Mouse (Mus musculus): ENCODE results near the gene Tfip11. TPM values are rescaled to one million over a fixed set of nuclear protein-coding genes. Genes with fewer than 3 reads are reported as not detected.

Tfip11 gene
- 10 to 100 TPM; 12.0 to 13.2 TPM for total RNA-seq (2021)
- long read RNA-seq, experiment 1, transcript Tfip11-201 (14 exons, 3,560 nt): major isoform, 22 of 29 reads
- long read RNA-seq, experiment 1, partial matches to known transcripts: 6 of 29 reads
- long read RNA-seq, experiment 1, other reads (novel, unspliced or antisense): 1 of 29 reads
- long read RNA-seq, experiment 2, transcript Tfip11-201 (14 exons, 3,560 nt): major isoform, 17 of 25 reads
- long read RNA-seq, experiment 2, partial matches to known transcripts: 7 of 25 reads
- long read RNA-seq, experiment 2, other reads (novel, unspliced or antisense): 1 of 25 reads

DNA sequence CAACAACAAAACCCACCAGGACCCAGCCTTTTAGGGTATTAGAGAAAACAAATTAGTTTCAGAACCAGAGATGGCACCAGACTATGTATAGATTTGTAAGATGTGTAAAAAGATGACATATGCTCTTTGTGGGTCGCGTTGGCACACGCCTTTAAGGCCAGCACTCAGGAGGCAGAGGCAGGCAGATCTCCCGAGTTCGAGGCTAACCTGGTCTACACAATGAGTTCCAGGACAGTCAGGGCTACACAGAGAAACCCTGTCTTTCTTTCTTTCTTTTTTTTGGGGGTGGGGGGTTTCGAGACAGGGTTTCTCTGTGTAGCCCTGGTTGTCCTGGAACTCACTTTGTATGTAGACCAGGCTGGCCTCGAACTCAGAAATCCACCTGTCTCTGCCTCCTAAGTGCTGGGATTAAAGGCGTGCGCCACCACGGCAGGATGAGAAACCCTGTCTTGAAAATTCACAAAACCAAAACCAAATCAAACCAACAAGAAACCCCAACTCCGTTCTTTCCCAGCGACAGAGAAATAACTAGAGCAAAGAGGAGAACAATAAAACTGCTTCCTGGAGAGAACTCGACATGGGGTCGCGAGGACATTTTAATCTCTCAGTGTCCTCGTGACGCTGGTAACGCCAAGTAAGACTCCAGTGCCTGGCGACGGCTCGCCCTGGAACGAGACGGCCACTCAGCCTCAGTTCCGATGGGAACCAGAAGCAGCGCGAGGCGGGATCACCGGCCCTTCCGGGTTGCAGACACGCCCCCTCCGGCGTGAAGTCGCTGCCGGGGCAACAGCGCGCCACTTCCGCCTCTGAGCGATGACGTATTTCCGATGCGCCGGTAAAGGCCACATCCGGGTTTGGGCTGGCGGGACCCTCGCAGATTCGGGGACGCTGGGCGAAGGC is at the start of gene Tfip11:
Tfip11 (plus strand) TSS at position 813 of the 900 bp plus-strand sequence.
- intact Hi-C loops (cut with DNase I; ENCODE audit: low total_unique reads): no loop called here

DNA sequence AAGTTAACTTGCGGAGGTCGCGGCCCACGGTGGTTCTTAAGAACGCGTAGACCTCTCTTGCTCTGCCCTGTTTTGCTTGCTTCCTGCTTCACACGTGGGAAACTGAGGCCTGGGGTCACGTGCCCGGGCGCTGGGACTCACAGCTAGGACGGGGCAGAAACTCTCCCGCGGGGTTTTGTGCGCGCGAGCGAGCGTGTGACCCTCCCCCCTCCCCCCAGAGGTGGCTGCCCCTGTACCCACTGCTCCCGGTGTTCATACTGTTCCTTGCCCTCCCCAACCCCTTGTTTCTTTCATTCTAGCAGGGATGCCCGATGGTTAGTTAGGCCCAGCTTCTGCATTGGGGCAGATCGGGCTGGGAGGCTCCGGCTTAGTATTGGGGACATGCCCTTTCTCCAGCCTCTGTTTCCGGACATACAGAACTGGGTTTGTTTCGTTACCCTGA is 49.2 kb upstream of the Tfip11 start:
- DNase-seq: no peak
- intact Hi-C loops (cut with DNase I; ENCODE audit: low total_unique reads): no loop called here

More for the DNA sequence above, at the start of gene Tfip11:
- DNase-seq: peak; percentile 96

DNA sequence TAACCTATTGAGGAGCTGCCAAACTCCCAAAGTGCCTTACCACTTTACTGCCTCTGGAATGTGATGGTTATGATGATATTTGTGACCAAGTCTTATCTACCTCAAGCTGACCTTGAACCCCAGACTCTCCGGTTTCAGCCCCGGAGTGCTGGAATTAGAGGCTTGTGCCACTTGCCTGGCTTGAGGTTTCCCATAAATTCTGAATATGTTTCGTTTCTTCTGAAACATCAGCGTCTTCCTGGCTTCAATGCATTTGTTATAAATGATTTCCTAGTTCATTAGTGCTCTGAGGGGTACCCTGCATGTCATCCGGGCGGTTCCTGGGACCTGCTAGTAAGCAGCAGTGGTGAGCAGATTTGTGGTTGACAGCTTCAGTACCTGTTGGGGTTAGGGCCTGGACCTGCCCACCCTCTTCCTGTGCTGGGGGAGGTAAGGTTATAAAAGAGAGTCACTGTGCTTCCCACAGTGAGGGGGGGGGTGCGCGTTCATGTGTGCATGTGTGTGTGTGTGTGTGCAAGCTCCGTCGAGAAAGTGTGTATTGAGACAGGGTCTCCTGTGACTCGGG is 48.2 kb upstream of the Tfip11 start:
- no peak for DNase-seq
- intact Hi-C loops (cut with DNase I; ENCODE audit: low total_unique reads): no loop called here

DNA sequence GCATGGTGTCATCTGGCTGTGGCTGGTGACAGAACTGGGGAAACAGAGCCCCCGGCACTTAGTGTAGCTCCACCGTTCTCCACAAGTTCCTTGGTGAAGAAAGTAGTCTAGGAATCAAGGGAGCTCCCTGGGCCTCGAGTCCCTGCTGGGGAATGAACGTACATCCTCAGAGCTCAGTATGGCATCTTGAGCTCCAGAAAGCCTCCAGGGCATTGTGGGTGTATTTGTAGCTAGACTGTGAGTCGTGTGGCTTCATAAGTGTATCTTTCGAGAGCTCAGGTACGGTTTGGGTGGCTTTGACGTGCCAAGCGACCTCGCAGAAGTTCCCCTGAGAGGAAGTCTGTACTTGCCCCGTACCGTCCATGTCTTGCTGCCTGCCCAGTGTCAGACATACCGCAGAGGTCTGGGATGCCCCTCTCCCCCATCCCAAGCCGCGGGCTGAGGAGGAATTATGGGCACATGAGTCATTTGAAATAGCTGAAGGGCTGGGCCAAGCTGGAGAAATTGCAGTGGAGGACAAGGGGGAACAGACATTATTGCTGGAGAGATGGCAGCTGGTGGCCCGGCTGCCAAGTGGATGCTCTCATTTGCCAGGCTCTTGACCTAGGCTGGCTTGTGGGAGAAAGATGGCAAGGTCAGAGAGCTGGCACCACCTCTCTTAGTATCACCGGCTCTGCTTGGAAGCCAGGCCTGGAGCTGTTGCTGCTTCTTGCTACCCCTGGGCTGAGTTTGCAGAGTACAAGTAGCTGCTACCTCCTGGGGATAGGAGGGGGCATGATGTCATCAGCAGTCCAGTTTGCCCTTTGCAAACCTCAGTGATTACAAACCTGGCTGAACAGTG is 46.8 kb upstream of the Tfip11 start:
- DNase-seq: peak; percentile 57
- intact Hi-C loops (cut with DNase I; ENCODE audit: low total_unique reads): no loop called here

DNA sequence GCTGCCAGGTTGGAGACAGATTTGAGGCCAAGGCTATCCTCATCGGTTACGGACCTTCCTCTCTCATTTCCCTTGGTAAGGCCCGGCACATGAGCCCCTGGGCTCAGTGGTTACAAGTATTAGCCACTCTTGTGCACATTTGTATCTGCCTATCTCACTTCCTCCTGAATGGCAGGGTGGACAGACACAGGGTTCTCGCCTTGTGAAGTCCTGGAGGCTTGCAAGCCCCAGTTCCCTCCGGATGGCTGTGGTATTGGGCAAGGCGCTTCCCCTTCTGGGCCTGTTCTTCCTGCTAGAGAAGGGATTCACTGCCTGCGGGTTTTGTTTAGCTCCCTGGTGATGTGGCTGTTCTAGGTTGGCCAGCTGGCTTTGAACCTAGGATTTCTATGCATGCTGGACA is 46.0 kb upstream of the Tfip11 start:
- intact Hi-C loops (cut with DNase I; ENCODE audit: low total_unique reads): no loop called here
- DNase-seq: no peak

DNA sequence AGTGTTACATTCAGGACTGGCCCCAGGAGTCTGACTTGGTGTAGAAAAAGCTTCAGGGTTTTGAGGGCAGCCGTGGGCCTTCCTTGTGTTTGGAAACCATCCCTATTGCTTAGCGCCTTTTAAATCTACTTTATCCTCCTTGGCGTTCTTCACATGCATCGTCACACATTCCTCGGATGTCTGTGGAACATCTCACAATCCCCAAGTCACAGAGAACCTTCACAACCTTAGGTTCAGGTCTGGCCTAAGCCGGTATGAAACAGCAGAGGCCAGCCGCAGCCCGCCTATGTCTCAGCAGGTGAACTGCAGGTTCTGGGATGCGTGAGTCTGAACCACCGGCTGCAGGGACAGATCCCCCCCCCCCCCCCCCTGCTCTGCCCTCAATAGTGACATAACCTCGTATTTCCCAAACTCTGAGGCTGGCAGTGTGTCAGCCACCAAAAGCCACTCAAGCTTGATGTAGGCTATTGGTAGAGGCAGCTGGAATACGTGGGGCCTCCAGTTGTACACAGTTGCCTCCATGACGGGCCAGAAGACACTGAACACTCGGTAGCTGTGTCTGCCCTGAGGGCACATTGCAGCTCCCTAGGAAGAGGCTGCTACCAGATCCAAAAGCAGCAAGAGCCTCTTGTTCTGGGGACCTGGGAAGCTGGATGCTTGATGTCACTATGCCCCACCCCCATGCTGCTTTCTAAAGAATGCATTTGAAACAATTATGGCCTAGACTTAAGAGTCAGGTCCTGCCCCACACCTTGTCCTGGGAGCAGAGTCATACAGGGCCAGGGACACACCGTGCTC is 45.1 kb upstream of the Tfip11 start:
- intact Hi-C loops (cut with DNase I; ENCODE audit: low total_unique reads): no loop called here
- no peak for DNase-seq

DNA sequence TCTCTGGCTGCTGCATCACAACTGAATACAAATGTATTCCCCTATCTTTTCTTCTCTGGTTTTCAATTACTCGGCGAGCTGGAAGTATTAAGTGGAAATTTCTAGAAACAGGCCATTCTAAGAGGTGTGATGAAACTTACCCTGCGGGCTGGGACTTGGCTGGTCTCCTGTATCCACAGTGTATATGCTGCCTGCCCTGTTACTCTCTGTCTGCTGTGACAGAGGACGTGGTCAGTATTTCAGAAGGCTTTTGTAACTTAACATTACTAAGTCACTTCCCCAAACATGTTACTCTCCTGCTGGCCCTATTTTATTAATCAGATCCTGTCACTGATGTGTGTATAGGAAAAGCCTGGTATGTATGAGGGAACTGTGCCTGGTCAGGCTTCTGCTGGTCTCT is 44.5 kb upstream of the Tfip11 start:
- no peak for DNase-seq

DNA sequence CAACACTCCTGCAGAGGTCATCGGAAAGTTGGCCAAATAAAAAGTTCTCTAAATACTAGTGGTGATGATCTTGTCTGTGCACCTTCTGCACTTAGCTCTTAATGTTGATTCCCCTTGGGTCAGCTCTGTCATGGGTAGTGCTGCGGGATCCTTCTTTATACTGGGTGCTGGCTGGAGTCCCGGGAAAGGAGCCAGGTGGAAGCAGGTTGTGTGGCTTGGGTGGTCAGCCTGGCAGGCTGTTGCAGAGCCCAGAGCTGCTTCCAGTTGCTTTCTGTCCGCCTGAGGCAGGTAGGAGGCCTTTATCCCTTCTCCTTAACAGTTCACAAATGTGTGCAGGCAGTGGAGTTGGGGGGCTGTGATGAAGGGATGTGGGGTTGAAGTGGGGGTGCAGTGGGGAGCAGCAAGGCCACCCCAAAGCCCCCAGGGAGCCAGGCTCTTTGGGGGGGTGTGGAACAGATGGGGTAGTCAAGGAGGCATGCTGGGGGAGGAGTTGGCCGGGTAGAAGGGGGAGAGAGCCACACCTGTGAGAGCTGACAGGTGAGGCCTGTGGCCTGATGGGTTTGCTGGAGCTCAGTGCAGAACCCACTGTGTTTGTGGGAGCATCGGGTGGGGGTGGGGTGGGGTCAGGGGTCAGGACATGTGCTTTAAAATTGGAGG is 43.9 kb upstream of the Tfip11 start:
- intact Hi-C loops (cut with DNase I; ENCODE audit: low total_unique reads): no loop called here
- no peak for DNase-seq

More for the DNA sequence above, 44.5 kb upstream of the Tfip11 start:
- intact Hi-C loops (cut with DNase I; ENCODE audit: low total_unique reads): no loop called here

DNA sequence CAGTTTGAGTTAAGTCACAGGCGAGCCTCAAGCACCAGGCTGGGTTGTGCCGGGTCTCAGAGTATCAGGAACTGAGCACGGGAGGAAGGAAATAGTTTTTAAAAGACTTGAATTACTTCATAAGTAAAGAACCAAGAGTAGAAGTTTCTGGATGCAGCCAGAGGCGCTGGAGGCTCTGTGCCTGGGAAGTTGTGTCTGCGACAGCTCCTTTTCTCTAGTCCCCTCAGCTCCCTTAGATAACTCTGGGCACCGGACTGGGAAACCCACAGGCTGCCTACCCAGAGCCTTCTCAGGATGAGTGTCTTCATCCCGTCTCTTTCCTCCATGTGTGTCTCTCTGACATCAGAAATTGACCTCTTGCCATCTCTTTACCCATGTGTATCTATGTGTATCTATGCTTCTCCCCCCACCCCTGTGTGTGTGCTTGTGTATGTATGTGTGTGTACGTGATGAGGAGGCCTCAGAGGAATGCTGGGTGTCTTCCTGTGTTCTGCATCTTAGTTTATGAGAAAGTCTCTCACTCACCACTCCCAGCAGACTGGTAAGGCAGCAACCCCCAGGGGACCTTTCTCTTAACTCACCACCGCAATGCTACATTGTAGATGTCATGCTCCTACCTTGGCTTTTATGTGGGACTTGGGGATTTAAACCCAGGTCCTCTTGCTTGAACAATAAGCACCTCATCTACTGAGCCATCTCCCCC is 43.2 kb upstream of the Tfip11 start:
- intact Hi-C loops (cut with DNase I; ENCODE audit: low total_unique reads): no loop called here
- DNase-seq: no peak

DNA sequence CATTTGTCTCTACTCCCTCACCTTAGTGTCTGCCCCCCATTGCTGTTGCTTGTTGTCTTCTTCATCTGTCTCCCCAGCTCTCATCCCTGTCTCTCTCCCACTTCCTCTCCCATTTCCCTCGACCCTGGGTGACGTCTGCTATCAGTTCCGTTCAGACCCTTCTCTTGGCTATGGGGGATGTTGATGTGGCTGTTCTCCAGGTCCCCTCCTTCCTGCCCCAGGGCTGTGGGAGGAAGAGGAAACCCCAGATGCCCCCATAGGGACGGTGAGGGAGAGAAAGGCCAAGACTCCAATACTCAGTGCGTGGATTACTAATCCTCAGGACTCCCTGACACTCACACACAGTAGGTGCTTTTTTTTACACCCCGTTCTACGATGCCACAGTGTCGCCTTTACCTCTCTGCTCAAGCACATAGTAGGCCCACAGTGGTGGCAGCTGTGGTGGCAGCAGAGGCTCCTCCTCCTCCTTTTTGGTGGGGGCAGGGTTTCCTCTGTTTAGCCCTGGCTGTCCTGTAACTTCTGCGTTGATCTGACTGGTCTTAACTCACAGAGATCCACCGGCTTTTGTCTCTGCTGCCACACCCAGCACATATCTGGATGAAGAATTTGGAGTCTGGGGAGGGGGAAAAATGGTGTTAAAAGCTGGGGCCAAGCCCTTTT is 42.5 kb upstream of the Tfip11 start:
- intact Hi-C loops (cut with DNase I; ENCODE audit: low total_unique reads): no loop called here
- DNase-seq: no peak

DNA sequence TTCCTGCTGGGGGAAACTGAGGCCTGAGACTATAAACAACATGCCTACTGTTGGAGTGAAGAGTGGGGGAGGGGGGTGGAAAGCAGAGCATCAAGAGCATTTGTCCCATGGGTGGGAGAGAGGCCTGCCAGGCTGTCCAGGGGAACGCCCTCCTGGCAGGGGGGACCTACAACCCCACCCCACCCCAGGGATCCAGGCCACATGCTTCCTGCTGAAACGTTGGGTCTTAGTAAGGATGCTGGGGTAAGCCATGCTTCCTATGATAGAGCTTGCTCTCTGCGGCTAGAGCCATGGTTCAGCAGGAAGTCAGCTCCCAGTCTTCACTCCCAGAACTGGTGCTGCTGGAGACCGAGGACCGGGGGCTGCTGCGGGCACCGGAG is 42.0 kb upstream of the Tfip11 start:
- no peak for DNase-seq
- intact Hi-C loops (cut with DNase I; ENCODE audit: low total_unique reads): no loop called here

DNA sequence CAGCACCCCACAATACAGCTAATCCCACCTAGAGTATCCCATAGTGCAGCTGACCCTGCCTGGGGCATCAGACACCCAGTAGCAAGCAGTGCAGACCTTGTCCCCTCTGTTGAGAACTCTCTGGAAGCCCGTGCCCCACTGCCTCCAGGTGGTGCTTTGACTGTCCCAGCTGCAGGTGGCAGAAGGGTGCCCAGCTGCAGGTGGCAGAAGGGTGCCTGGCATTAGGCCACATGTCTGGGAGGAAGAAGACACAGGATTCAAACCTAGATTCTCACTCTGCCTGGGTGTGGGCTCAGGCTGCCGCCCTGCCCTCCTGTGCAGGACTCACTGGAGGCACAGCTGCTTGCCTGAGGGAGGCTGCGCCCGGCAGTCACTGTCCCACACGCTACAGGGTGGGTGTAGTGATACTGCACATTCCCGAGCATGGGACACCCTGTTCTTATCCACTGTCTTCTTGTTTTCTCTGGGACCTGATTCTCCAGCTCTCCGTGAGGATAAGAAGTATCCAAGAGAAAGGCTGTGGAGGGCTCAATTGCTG is 40.5 kb upstream of the Tfip11 start:
- DNase-seq: no peak
- intact Hi-C loops (cut with DNase I; ENCODE audit: low total_unique reads): no loop called here

DNA sequence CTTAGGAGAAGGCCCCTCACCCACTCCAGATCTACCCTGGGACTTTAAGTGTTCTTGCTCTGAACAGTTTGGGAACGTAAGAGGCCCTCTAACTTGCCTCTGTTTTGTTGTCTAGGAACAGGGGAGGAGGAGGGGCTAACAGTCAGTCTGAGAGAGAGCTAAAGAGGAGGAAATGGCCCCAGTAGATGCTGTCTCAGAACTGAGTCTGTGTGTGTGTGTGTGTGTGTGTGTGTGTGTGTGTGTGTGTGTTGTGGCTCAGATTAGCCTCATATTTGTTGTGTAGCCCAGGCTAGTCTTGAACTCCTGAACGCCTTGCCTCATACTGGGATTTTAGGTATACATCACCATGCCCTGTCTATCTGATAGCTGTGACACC is 39.6 kb upstream of the Tfip11 start:
- intact Hi-C loops (cut with DNase I; ENCODE audit: low total_unique reads): no loop called here
- DNase-seq: no peak

DNA sequence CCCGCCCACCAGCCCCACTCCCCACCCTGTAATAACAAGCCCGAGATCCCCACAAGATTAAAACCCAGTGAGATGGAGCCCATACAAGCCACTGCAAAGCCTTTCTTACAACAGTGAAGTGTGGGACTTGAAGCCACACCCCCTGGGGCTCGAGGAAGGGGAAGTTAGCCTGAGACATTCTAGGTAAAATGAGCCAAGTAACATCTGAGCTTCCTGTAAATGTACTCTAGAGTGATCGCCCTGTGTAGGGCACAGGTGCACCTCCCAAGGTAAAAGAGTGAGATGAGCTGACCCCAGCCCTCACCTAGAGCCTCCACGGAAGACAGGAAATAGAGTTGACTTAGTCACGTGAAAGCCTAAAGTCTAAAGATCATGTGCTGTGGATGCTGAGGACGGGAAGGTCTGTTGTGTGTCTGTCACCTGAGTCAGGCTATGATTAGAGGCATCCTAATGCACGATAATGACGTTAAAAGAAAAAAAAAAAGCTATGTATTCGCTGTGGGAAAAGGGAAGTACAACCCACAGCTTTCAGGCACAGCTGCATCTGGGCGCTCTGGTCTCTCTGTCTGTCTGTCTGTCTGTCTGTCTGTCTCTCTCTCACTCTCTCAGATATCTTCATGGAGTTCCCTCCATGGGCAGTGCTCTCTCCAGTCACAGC is 39.0 kb upstream of the Tfip11 start:
- DNase-seq: no peak
- intact Hi-C loops (cut with DNase I; ENCODE audit: low total_unique reads): no loop called here

DNA sequence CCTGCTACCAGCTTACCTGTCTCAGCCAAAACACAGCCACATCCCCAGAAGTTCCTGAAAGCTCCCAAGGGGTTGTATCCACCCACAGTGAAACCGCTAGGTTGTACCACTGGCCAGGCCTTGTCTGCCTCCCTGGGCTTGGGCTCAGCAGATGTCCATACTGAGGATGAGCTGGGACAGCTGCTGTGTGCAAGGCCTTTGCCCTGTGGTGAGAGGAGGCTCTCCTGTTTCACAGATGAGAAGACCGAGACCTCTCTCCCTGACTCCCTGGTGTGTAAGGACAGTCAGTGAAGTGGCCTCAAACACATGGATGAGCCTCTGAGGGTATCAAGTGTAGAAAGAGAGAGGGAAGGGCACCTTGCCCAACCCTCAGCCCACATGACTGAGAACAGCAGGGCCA is 38.5 kb upstream of the Tfip11 start:
- no peak for DNase-seq
- intact Hi-C loops (cut with DNase I; ENCODE audit: low total_unique reads): no loop called here

All from gastrocnemius, postnatal 14 days (tissue).